Comparison of ENCODE assay signal across 8 mouse cellular contexts in genomic region chr13:51328131-51328970, GRCm38 (mm10).
DNase-seq lines count a peak whose midpoint lies in the region; ATAC-seq and TF ChIP-seq lines count a peak whose summit lies in the region.

No protein-coding gene starts in this region.

- WGBS in lung, embryonic 14.5 days = 23% methylated on average over 15 of the region's 15 CpGs
- WGBS in forebrain, embryonic 16.5 days = 59% methylated on average over 15 of the region's 15 CpGs
- 86% methylated on average over 15 of the region's 15 CpGs for WGBS in thymus, adult 2 months

- no peaks in the 10 kb centered on the region for H3K36me3 ChIP-seq in lung, embryonic 14.5 days (ENCODE audit: insufficient read depth)
- H3K36me3 ChIP-seq in forebrain, embryonic 16.5 days (ENCODE audit: control insufficient read depth, insufficient read depth) = no peaks in the 10 kb centered on the region
- no peaks in the 10 kb centered on the region for H3K36me3 ChIP-seq in thymus, adult 2 months (ENCODE audit: control insufficient read depth, insufficient read depth, low read length)

- H3K4me3 ChIP-seq in lung, embryonic 14.5 days (ENCODE audit: low read depth, low read length) = no peak overlapping the region
- no peak overlapping the region for H3K4me3 ChIP-seq in forebrain, embryonic 16.5 days (replicated peaks; ENCODE audit: low read length)
- no peak overlapping the region for H3K4me3 ChIP-seq in thymus, adult 2 months (ENCODE audit: control insufficient read depth, insufficient read depth, low read length)

- H3K4me1 ChIP-seq in lung, embryonic 14.5 days (ENCODE audit: insufficient read depth) = peaks cover 22% of the 10 kb centered on the region
- peaks cover 10% of the 10 kb centered on the region; the same call in 1 of the 2 replicates for H3K4me1 ChIP-seq in forebrain, embryonic 16.5 days (replicated peaks; ENCODE audit: control insufficient read depth, insufficient read depth, low read length)
- no peaks in the 10 kb centered on the region for H3K4me1 ChIP-seq in thymus, adult 2 months (replicated peaks; ENCODE audit: control insufficient read depth, insufficient read depth, low read length)

- no peaks in the 10 kb centered on the region for H3K27me3 ChIP-seq in lung, embryonic 14.5 days (ENCODE audit: insufficient read depth, low read length)
- H3K27me3 ChIP-seq in forebrain, embryonic 16.5 days (replicated peaks; ENCODE audit: control insufficient read depth, insufficient read depth, low read length) = no peaks in the 10 kb centered on the region
- H3K27me3 ChIP-seq in thymus, adult 2 months (ENCODE audit: control insufficient read depth, insufficient read depth, low read length) = no peaks in the 10 kb centered on the region

- H3K4me2 ChIP-seq in lung, embryonic 14.5 days = peak overlapping the region; percentile 15; the same call in 1 of the 2 replicates
- H3K4me2 ChIP-seq in forebrain, embryonic 16.5 days (ENCODE audit: low read length) = no peak overlapping the region

- ATAC-seq in lung, embryonic 14.5 days (ENCODE audit: insufficient read depth) = peak; percentile 76
- peak; percentile 57 for ATAC-seq in forebrain, embryonic 16.5 days

- H3K27ac ChIP-seq in lung, embryonic 14.5 days (ENCODE audit: low read depth) = peak overlapping the region; percentile 72
- H3K27ac ChIP-seq in forebrain, embryonic 16.5 days (ENCODE audit: low read length) = no peak overlapping the region
- no peak overlapping the region for H3K27ac ChIP-seq in thymus, adult 2 months (ENCODE audit: control insufficient read depth, insufficient read depth, low read length)

- no peaks in the 10 kb centered on the region for H3K9me3 ChIP-seq in lung, embryonic 14.5 days (ENCODE audit: low read depth, low read length)
- H3K9me3 ChIP-seq in forebrain, embryonic 16.5 days (ENCODE audit: control insufficient read depth, low read length) = no peaks in the 10 kb centered on the region

- intact Hi-C loops in heart, postnatal 25 days (cut with DNase I) = no loop called here

- no peak overlapping the region for H3K9ac ChIP-seq in lung, embryonic 14.5 days
- no peak overlapping the region for H3K9ac ChIP-seq in forebrain, embryonic 16.5 days (replicated peaks; ENCODE audit: low read depth, low read length)

- peak; percentile 66 for DNase-seq in lung, embryonic 14.5 days
- no peak for DNase-seq in lung, postnatal 36 days
- peak; percentile 67 for DNase-seq in heart, postnatal 25 days (ENCODE audit: low spot score)
- DNase-seq in left cerebral cortex, adult 8-10 months (ENCODE audit: low spot score in 2 of 2) = peak; percentile 7 to 58
- DNase-seq in right cerebral cortex, postnatal 25 days = peak; percentile 50
- DNase-seq in gastrocnemius, postnatal 25 days = no peak
- no peak for DNase-seq in thymus, adult 2 months

- TF ChIP-seq POLR2A in thymus, adult 2 months (IDR thresholded peaks at IDR 0.05; ENCODE audit: control insufficient read depth, extremely low read depth, insufficient read depth, low read length, poor library complexity) = no peak

- TF ChIP-seq CTCF in lung, embryonic 14.5 days (IDR thresholded peaks at IDR 0.05; ENCODE audit: low read depth) = no peak
- no peak for TF ChIP-seq CTCF in thymus, adult 2 months (IDR thresholded peaks at IDR 0.05; ENCODE audit: borderline replicate concordance, control insufficient read depth, extremely low read depth, insufficient read depth, low read length, poor library complexity)

Comparison
In these comparisons a context has a peak if more than half of its experiments do, and no peak if none do; other contexts are left out.
1. DNase-seq: peak in lung, embryonic 14.5 days (single experiment), heart, postnatal 25 days (single experiment), left cerebral cortex, adult 8-10 months (2 of 2) and right cerebral cortex, postnatal 25 days (single experiment); none in lung, postnatal 36 days (single experiment), gastrocnemius, postnatal 25 days (single experiment) and thymus, adult 2 months (single experiment).